Mouse (Mus musculus) thymus, adult 2 months (tissue): ENCODE measurements at regions not wholly inside any gene's neighbourhood (a gene's known extent, or its start where the extent isn't known, plus 50 kb on each side); places are given as distances from the start of the nearest gene placed in this dataset.

Experiments used
- DNase-seq: peaks from one replicate; pipeline ENCODE4 v3.0.0; 2021
- H3K27ac ChIP-seq: fragments of 200-500 bp; 2 replicates; pipeline ENCODE4 v1.5.1; 2012; ENCODE audit warnings: low read length, control low read depth; ENCODE audit not compliant: control insufficient read depth, insufficient read depth
- H3K27me3 ChIP-seq: fragments of 200-500 bp; 2 replicates; pipeline ENCODE4 v1.6.1; 2012; ENCODE audit warnings: mild to moderate bottlenecking, low read length, moderate library complexity, mixed read lengths; ENCODE audit not compliant: control insufficient read depth, insufficient read depth
- H3K36me3 ChIP-seq: fragments of 200-500 bp; 2 replicates; pipeline ENCODE4 v1.6.1; 2012; ENCODE audit warnings: mild to moderate bottlenecking, low read length, moderate library complexity; ENCODE audit not compliant: control insufficient read depth, insufficient read depth
- H3K4me1 ChIP-seq: fragments of 200-500 bp; replicated peaks from 2 replicates; pipeline ENCODE4 v1.6.1; 2012; ENCODE audit warnings: low read length; ENCODE audit not compliant: control insufficient read depth, insufficient read depth
- H3K4me3 ChIP-seq: fragments of 200-500 bp; 2 replicates; pipeline ENCODE4 v1.5.1; 2012; ENCODE audit warnings: mild to moderate bottlenecking, low read length, control low read depth, moderate library complexity; ENCODE audit not compliant: control insufficient read depth, insufficient read depth
- CTCF ChIP-seq: fragments of 200-500 bp; IDR thresholded peaks from 2 replicates; pipeline ENCODE4 v1.5.1; 2012; ENCODE audit warnings: mild to moderate bottlenecking, control low read depth, low read length, moderate library complexity, borderline replicate concordance; ENCODE audit not compliant: control insufficient read depth, poor library complexity, insufficient read depth; ENCODE audit errors: extremely low read depth
- POLR2A ChIP-seq: fragments of 200-500 bp; IDR thresholded peaks from 2 replicates; pipeline ENCODE4 v1.6.1; 2012; ENCODE audit warnings: mild to moderate bottlenecking, low read length, control low read depth, moderate library complexity; ENCODE audit not compliant: control insufficient read depth, poor library complexity, insufficient read depth; ENCODE audit errors: extremely low read depth
- WGBS: fragments of 180-500 bp; shearing (Covaris S2); methylation state at CpG from one replicate; pipeline ENCODE4 v1.1.7; 2018; 5-methylcytosine and 5-hydroxymethylcytosine counted together

DNA sequence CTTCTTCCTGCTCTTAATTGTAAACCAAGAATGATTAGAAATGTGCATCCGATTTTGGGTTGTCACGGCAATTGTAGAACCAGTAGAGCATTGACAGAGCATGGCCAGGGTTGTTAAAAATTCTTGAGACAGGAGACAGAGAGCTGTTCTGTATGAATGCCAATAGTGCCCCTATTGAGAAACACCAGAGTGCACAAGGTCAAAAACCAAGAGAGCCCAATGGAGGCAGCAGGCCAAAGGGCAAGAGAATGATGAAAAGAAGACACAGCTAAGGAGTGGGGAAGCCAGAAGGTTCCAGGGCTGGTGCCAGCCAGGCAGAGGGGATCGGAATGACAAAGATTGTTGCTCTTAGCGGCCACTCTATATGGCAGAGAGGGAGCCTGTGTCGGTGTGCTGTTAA lies 72.8 kb downstream of the Gm5426 start:
- no peak for DNase-seq
- no peak overlapping the region for H3K4me3 ChIP-seq
- WGBS: 95% methylated on average over 5 of the region's 5 CpGs
- H3K36me3 ChIP-seq: no peaks in the 10 kb centered on the region
- H3K27me3 ChIP-seq: no peaks in the 10 kb centered on the region
- H3K4me1 ChIP-seq: peaks cover 2% of the 10 kb centered on the region; the same call in 1 of the 2 replicates
- TF ChIP-seq POLR2A (no peak), CTCF (no peak)
- no peak overlapping the region for H3K27ac ChIP-seq

DNA sequence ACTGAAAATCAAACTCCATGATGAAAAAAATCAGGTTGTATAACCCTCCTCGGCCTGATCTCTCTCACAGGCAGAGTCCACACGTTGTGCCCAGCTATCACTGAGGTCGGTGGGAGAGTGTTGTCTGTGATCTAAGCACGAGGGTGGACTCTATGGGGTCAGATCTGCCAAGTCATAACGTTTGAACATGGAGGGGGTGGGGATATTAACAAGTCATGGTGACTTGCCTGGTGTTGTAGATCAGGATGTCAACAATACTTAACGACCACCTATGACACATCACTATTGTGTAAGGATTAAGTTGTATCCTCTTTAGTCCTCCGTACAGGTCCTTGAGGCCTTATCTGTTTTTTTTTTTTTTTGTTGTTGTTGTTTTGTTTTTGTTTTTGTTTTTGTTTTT lies 74.8 kb downstream of the Gm5426 start:
- 89% methylated on average over 7 of the region's 7 CpGs for WGBS
- no peaks in the 10 kb centered on the region for H3K36me3 ChIP-seq
- H3K4me3 ChIP-seq: no peak overlapping the region
- peaks cover 12% of the 10 kb centered on the region for H3K4me1 ChIP-seq
- H3K27me3 ChIP-seq: no peaks in the 10 kb centered on the region
- DNase-seq: no peak
- no peak overlapping the region for H3K27ac ChIP-seq
- TF ChIP-seq POLR2A (no peak), CTCF (no peak)

DNA sequence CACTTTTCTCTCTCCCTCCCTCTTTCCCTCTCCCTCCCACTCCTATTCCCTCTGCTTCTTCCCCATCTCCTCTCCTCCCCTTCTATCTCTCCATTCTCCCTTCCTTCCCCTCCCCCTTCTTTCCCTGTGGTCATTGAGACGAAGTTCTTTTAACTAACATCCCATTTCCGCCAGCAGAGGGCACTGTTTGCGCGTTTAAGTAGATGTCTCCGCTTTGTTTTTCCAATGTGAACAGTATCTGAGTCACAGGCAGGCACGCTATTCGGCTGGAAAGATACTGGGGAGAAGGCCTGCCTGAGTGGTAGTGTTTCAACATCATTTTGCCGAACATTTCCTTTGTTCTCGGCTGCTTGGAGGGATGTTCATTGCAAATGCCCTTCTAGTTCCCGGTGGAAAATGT lies 77.5 kb downstream of the Gm5426 start:
- Histone ChIP-seq H3K4me3 (no peak overlapping the region), H3K27me3 (no peaks in the 10 kb centered on the region), H3K36me3 (no peaks in the 10 kb centered on the region), H3K27ac (no peak overlapping the region), H3K4me1 (peaks cover 12% of the 10 kb centered on the region)
- peak; percentile 85 for DNase-seq
- WGBS: 4% methylated on average over 10 of the region's 10 CpGs
- TF ChIP-seq POLR2A: no peak
- TF ChIP-seq CTCF: no peak

DNA sequence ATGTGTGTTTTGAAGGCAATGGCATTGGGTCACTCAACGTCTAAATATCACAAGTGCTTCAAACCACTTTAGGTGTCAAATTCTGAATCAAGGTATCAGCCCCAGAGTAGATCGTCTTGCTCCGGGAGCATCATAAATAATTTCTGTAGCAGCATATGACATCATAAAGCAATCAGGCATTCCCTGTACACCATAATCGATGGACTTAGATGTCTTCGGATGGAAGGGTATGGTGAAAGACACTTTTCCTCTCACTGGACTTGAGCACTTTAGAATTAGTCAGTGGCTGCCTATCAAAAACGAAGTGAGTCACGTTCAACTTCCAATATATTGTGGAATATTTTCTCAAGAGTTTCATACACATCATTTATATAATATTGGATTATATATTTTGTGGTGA lies 77.9 kb downstream of the Gm5426 start:
- Histone ChIP-seq H3K4me3 (no peak overlapping the region), H3K27ac (no peak overlapping the region), H3K4me1 (peaks cover 12% of the 10 kb centered on the region), H3K27me3 (no peaks in the 10 kb centered on the region), H3K36me3 (no peaks in the 10 kb centered on the region)
- no peak for DNase-seq
- TF ChIP-seq POLR2A (no peak), CTCF (no peak)
- WGBS: 78% methylated on average over 7 of the region's 7 CpGs

DNA sequence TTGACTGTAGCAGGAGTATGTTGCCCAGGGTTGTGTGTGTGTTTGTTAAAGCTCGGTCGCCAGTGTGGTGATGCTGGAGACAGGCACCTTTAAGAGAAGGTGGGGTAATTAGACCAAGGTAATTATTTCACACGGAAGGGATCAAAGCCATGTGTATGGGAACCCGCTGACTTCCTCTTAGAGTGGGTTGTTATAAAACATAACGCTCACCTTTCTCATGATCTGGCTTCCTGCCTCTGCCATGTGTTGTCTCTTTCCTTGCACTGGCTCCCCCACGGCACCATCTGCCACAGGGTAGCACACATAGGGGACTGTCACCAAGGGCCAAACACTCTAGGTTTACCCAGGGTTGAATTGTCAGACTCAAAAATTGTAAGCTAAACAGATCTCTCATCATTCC lies 78.5 kb downstream of the Gm5426 start:
- H3K27me3 ChIP-seq: no peaks in the 10 kb centered on the region
- peak; percentile 49 for DNase-seq

DNA sequence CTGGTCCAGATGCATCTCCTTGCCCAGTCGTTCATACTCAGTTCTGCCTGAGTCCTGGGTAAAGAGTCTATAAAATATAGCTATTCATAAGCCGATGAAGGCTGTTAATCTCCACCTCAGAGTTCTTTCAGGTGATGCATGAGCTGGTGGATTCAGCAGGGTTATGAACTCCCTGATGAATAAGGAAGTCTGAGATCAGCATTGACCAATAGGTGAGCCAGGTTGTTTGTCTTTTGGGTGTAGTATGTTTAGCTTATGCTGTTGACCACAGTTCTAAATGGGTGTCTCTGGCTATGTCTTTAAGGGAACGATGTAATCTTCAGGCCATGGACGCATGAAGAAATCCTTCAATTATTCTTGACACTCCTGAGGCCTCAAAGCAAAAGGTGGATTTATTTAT lies 84.3 kb downstream of the Gm5426 start:
- 98% methylated on average over 4 of the region's 4 CpGs for WGBS
- Histone ChIP-seq H3K27ac (no peak overlapping the region), H3K4me1 (no peaks in the 10 kb centered on the region), H3K27me3 (no peaks in the 10 kb centered on the region), H3K36me3 (no peaks in the 10 kb centered on the region), H3K4me3 (no peak overlapping the region)
- DNase-seq: no peak
- TF ChIP-seq CTCF (no peak), POLR2A (no peak)

More for the DNA sequence above, 78.5 kb downstream of the Gm5426 start:
- H3K27ac ChIP-seq: peak overlapping the region; percentile 78
- TF ChIP-seq CTCF: no peak
- no peak for TF ChIP-seq POLR2A
- H3K4me3 ChIP-seq: no peak overlapping the region
- WGBS: 22% methylated on average over 6 of the region's 6 CpGs
- peaks cover 12% of the 10 kb centered on the region for H3K4me1 ChIP-seq
- no peaks in the 10 kb centered on the region for H3K36me3 ChIP-seq

DNA sequence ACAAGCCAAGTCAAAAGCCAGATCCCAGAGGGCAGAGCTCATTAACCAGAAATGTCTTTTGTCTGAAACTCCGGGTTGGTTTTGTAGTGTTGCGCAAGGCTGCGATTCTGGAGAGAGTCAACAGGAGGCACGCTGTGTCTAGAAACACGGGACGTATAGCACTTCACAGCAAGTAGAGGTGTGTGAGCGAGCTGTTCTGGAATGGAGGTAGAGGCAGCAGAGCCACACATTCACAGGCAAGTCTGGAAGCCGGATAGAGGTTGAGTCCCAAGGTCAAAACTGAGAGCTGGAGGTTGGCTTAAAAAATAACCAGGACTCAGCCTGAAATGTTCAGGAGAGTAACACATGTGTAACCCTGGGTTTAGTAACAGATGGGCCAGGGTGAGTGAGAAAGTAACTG lies 94.0 kb downstream of the Gm5426 start:
- H3K4me1 ChIP-seq: no peaks in the 10 kb centered on the region
- no peak overlapping the region for H3K27ac ChIP-seq
- WGBS: 96% methylated on average over 8 of the region's 8 CpGs
- no peaks in the 10 kb centered on the region for H3K27me3 ChIP-seq
- no peak overlapping the region for H3K4me3 ChIP-seq
- no peaks in the 10 kb centered on the region for H3K36me3 ChIP-seq
- no peak for DNase-seq
- TF ChIP-seq CTCF (no peak), POLR2A (no peak)
